8 mouse cellular contexts compared by ENCODE assay signal in genomic region chr3:90264687-90265033, GRCm38 (mm10). TPM values are rescaled to one million over a fixed set of nuclear protein-coding genes. Genes with fewer than 3 reads are reported as not detected.
A peak's percentile ranks its signal among the peaks of the same experiment; 100 is the strongest.
DNase-seq lines count a peak whose midpoint lies in the region; ATAC-seq and TF ChIP-seq lines count a peak whose summit lies in the region.

No protein-coding gene starts in this region.

- no peak for TF ChIP-seq EP300 in liver, embryonic 14.5 days (IDR thresholded peaks at IDR 0.05; ENCODE audit: low read depth)

- no peaks in the 10 kb centered on the region for H3K27me3 ChIP-seq in erythroblast, embryonic 14.5 days (ENCODE audit: control insufficient read depth)
- no peaks in the 10 kb centered on the region for H3K27me3 ChIP-seq in testis, adult 2 months (ENCODE audit: control insufficient read depth, insufficient read depth, low read length)
- H3K27me3 ChIP-seq in liver, embryonic 14.5 days (ENCODE audit: control insufficient read depth, insufficient read depth, low read length): no peaks in the 10 kb centered on the region

- H3K9ac ChIP-seq in liver, embryonic 14.5 days (replicated peaks): no peak overlapping the region

- TF ChIP-seq CTCF in testis, adult 2 months (IDR thresholded peaks at IDR 0.05; ENCODE audit: control insufficient read depth, insufficient read depth, insufficient replicate concordance, low read depth, low read length): no peak
- no peak for TF ChIP-seq CTCF in liver, embryonic 14.5 days (IDR thresholded peaks at IDR 0.05; ENCODE audit: low read depth)

- WGBS in liver, embryonic 14.5 days (ENCODE audit: insufficient replicate concordance): 21% methylated on average over 10 of the region's 10 CpGs

- peak overlapping the region; percentile 99 for H3K4me2 ChIP-seq in liver, embryonic 14.5 days (ENCODE audit: low read depth)

- H3K36me3 ChIP-seq in erythroblast, embryonic 14.5 days (ENCODE audit: control insufficient read depth): peaks cover 53% of the 10 kb centered on the region
- H3K36me3 ChIP-seq in testis, adult 2 months (ENCODE audit: control insufficient read depth, insufficient read depth, low read length): peaks cover under 1% of the 10 kb centered on the region; the same call in 1 of the 2 replicates
- H3K36me3 ChIP-seq in liver, embryonic 14.5 days (replicated peaks; ENCODE audit: control insufficient read depth, insufficient read depth, low read depth): peaks cover 12% of the 10 kb centered on the region

- peak overlapping the region; percentile 91 for H3K4me3 ChIP-seq in erythroblast, embryonic 14.5 days (replicated peaks)
- peak overlapping the region; percentile 95 for H3K4me3 ChIP-seq in testis, adult 2 months (ENCODE audit: control insufficient read depth, low read depth, low read length)
- peak overlapping the region; percentile 83 to 90 for H3K4me3 ChIP-seq in liver, embryonic 14.5 days (ENCODE audit: insufficient read depth in 1 of 2, low read depth in 2 of 2, low read length in 2 of 2)

- H3K9me3 ChIP-seq in erythroblast, embryonic 14.5 days (ENCODE audit: control insufficient read depth, low read length): no peaks in the 10 kb centered on the region
- H3K9me3 ChIP-seq in liver, embryonic 14.5 days (ENCODE audit: control insufficient read depth, low read length): no peaks in the 10 kb centered on the region

- no peak for TF ChIP-seq POLR2A in testis, adult 2 months (IDR thresholded peaks at IDR 0.05; ENCODE audit: control insufficient read depth, low read depth, low read length)

- peaks cover 47% of the 10 kb centered on the region for H3K4me1 ChIP-seq in erythroblast, embryonic 14.5 days (ENCODE audit: control insufficient read depth)
- peaks cover 16% of the 10 kb centered on the region for H3K4me1 ChIP-seq in testis, adult 2 months (ENCODE audit: control insufficient read depth, insufficient read depth, low read length)
- H3K4me1 ChIP-seq in liver, embryonic 14.5 days (replicated peaks; ENCODE audit: control insufficient read depth in 2 of 2, insufficient read depth in 2 of 2, low read length in 1 of 2): peaks cover 6 to 23% of the 10 kb centered on the region in 2 experiments

- no peak for DNase-seq in testis, postnatal 10 days (ENCODE audit: low spot score)
- no peak for DNase-seq in liver, embryonic 14.5 days (ENCODE audit: low read depth in 3 of 3, low spot score in 3 of 3)
- DNase-seq in retina, embryonic 14.5 days (ENCODE audit: low spot score): no peak
- DNase-seq in spleen, postnatal 36 days (ENCODE audit: low spot score in 2 of 2): no peak

- peak overlapping the region; percentile 68; the same call in 1 of the 2 replicates for H3K27ac ChIP-seq in testis, adult 2 months (ENCODE audit: control insufficient read depth, insufficient read depth, low read depth, low read length)
- no peak overlapping the region; the same call in 1 of the 2 replicates for H3K27ac ChIP-seq in liver, embryonic 14.5 days

- ATAC-seq in erythroblast, adult 5-6 weeks (replicated peaks; ENCODE audit: low FRiP score, poor library complexity, severe bottlenecking): no peak
- no peak for ATAC-seq in liver, embryonic 14.5 days (ENCODE audit: insufficient read depth)
- ATAC-seq in cerebellum, adult (ENCODE audit: insufficient number of reproducible peaks, low FRiP score, low TSS enrichment): no peak; the same call in 1 of the 2 replicates

RNA-seq across cellular contexts. Expression of gene Dennd4b, which starts 0.3 kb away (rescaled TPM):
- polyA plus RNA-seq in erythroblast, embryonic 14.5 days (2012): 1.1 and 1.3 TPM in 2 replicates
- 2.9 and 18.4 TPM in 2 replicates for total RNA-seq in erythroblast, adult 5-6 weeks (2015; ENCODE audit: low replicate concordance)
- 4.5 and 6.1 TPM in 2 replicates for total RNA-seq in erythroblast, adult 5-6 weeks (2017; ENCODE audit: low replicate concordance)
- polyA plus RNA-seq in testis, adult 2 months (2012; rRNA removed): 25.7 and 30.5 TPM in 2 replicates
- polyA plus RNA-seq in liver, embryonic 14.5 days (2012; rRNA removed): 3.9 and 4.6 TPM in 2 replicates
- polyA plus RNA-seq in liver, embryonic 14.5 days (2014; fragmentation: Nextera tagmentation; extraction: Ambion mirVana): 1.0 and 1.6 TPM in 2 replicates

RNA-seq across cellular contexts. Expression of gene Crtc2, which starts 10.7 kb away (rescaled TPM):
- 2.9 and 3.3 TPM in 2 replicates for polyA plus RNA-seq in erythroblast, embryonic 14.5 days (2012)
- 14.2 and 17.5 TPM in 2 replicates for total RNA-seq in erythroblast, adult 5-6 weeks (2015; ENCODE audit: low replicate concordance)
- 2.4 and 4.4 TPM in 2 replicates for total RNA-seq in erythroblast, adult 5-6 weeks (2017; ENCODE audit: low replicate concordance)
- polyA plus RNA-seq in testis, adult 2 months (2012; rRNA removed): 25.1 and 33.7 TPM in 2 replicates
- 7.6 and 8.9 TPM in 2 replicates for polyA plus RNA-seq in liver, embryonic 14.5 days (2012; rRNA removed)
- 3.2 TPM in 2 replicates for polyA plus RNA-seq in liver, embryonic 14.5 days (2014; fragmentation: Nextera tagmentation; extraction: Ambion mirVana)

RNA-seq across cellular contexts. Expression of gene Slc39a1, which starts 16.7 kb away (rescaled TPM):
- polyA plus RNA-seq in erythroblast, embryonic 14.5 days (2012): 0.20 and 0.21 TPM in 2 replicates
- total RNA-seq in erythroblast, adult 5-6 weeks (2015; ENCODE audit: low replicate concordance): 2.5 and 10.6 TPM in 2 replicates
- total RNA-seq in erythroblast, adult 5-6 weeks (2017; ENCODE audit: low replicate concordance): 8.7 and 9.5 TPM in 2 replicates
- 22.5 and 27.4 TPM in 2 replicates for polyA plus RNA-seq in testis, adult 2 months (2012; rRNA removed)
- polyA plus RNA-seq in liver, embryonic 14.5 days (2012; rRNA removed): 9.8 and 10.8 TPM in 2 replicates
- 24.1 and 24.9 TPM in 2 replicates for polyA plus RNA-seq in liver, embryonic 14.5 days (2014; fragmentation: Nextera tagmentation; extraction: Ambion mirVana)

RNA-seq across cellular contexts. Expression of gene Creb3l4, which starts 21.3 kb away (rescaled TPM):
- polyA plus RNA-seq in erythroblast, embryonic 14.5 days (2012): not detected in 2 replicates
- not detected in 2 replicates for total RNA-seq in erythroblast, adult 5-6 weeks (2015; ENCODE audit: low replicate concordance)
- not detected in 2 replicates for total RNA-seq in erythroblast, adult 5-6 weeks (2017; ENCODE audit: low replicate concordance)
- polyA plus RNA-seq in testis, adult 2 months (2012; rRNA removed): 305 and 322 TPM in 2 replicates
- 0.15 and 0.27 TPM in 2 replicates for polyA plus RNA-seq in liver, embryonic 14.5 days (2012; rRNA removed)
- 0.24 and 0.28 TPM in 2 replicates for polyA plus RNA-seq in liver, embryonic 14.5 days (2014; fragmentation: Nextera tagmentation; extraction: Ambion mirVana)

RNA-seq across cellular contexts. Expression of gene Gatad2b, which starts 28.3 kb away (rescaled TPM):
- 0.37 and 0.40 TPM in 2 replicates for polyA plus RNA-seq in erythroblast, embryonic 14.5 days (2012)
- 51.0 and 65.5 TPM in 2 replicates for total RNA-seq in erythroblast, adult 5-6 weeks (2015; ENCODE audit: low replicate concordance)
- 41.8 and 47.2 TPM in 2 replicates for total RNA-seq in erythroblast, adult 5-6 weeks (2017; ENCODE audit: low replicate concordance)
- polyA plus RNA-seq in testis, adult 2 months (2012; rRNA removed): 26.2 and 34.5 TPM in 2 replicates
- polyA plus RNA-seq in liver, embryonic 14.5 days (2012; rRNA removed): 4.4 and 5.6 TPM in 2 replicates
- polyA plus RNA-seq in liver, embryonic 14.5 days (2014; fragmentation: Nextera tagmentation; extraction: Ambion mirVana): 2.2 and 3.2 TPM in 2 replicates
